Mouse (Mus musculus): ENCODE measurements at regions not wholly inside any gene's neighbourhood (a gene's known extent, or its start where the extent isn't known, plus 50 kb on each side); places are given as distances from the start of the nearest gene placed in this dataset.

GRCm38 (mm10) chr14:55301996-55302395 is 80.2 kb downstream of the Dhrs2 start:
- no peak for DNase-seq

GRCm38 (mm10) chr14:55313615-55314014 is 91.8 kb downstream of the Dhrs2 start:
- no peak for DNase-seq

GRCm38 (mm10) chr14:55323897-55324296 is 102.1 kb downstream of the Dhrs2 start:
- no peak for DNase-seq

GRCm38 (mm10) chr14:55324335-55324734 is 102.5 kb downstream of the Dhrs2 start:
- DNase-seq, result no peak

- DNase-seq, result no peak
These were observed 112.0 kb downstream of the Dhrs2 start for GRCm38 (mm10) chr14:55333812-55334211.

GRCm38 (mm10) chr14:55334305-55334704 is 112.5 kb downstream of the Dhrs2 start:
- DNase-seq, result no peak

- no peak for DNase-seq
These were observed 113.8 kb downstream of the Dhrs2 start for GRCm38 (mm10) chr14:55335586-55335985.

GRCm38 (mm10) chr14:55336451-55337195 is 114.8 kb downstream of the Dhrs2 start:
- DNase-seq, result peak; percentile 23

- DNase-seq, result peak; percentile 12
These were observed 116.2 kb downstream of the Dhrs2 start for GRCm38 (mm10) chr14:55338010-55338409.

- DNase-seq, result peak; percentile 11
These were observed 116.7 kb downstream of the Dhrs2 start for GRCm38 (mm10) chr14:55338500-55338899.

GRCm38 (mm10) chr14:55339036-55339614 is 117.3 kb downstream of the Dhrs2 start:
- peak; percentile 29 for DNase-seq

- DNase-seq, result no peak
These were observed 121.5 kb downstream of the Dhrs2 start for GRCm38 (mm10) chr14:55343341-55343740.

- DNase-seq, result no peak
These were observed 122.1 kb downstream of the Dhrs2 start for GRCm38 (mm10) chr14:55343914-55344313.

GRCm38 (mm10) chr14:55345091-55345490 is 123.3 kb downstream of the Dhrs2 start:
- DNase-seq, result no peak

GRCm38 (mm10) chr14:55348098-55348497 is 126.3 kb downstream of the Dhrs2 start:
- no peak for DNase-seq

- no peak for DNase-seq
These were observed 121.3 kb upstream of the Dhrs4 start for GRCm38 (mm10) chr14:55357258-55357657.

GRCm38 (mm10) chr14:55358429-55358828 is 120.1 kb upstream of the Dhrs4 start:
- DNase-seq, result no peak

GRCm38 (mm10) chr14:55362316-55362715 is 116.2 kb upstream of the Dhrs4 start:
- no peak for DNase-seq

GRCm38 (mm10) chr14:55362757-55363156 is 115.8 kb upstream of the Dhrs4 start:
- no peak for DNase-seq

- DNase-seq, result no peak
These were observed 108.2 kb upstream of the Dhrs4 start for GRCm38 (mm10) chr14:55370384-55370783.

GRCm38 (mm10) chr14:55372960-55373359 is 105.6 kb upstream of the Dhrs4 start:
- DNase-seq, result no peak

- DNase-seq, result peak; percentile 37
These were observed 91.8 kb upstream of the Dhrs4 start for GRCm38 (mm10) chr14:55386773-55387172.

- no peak for DNase-seq
These were observed 91.2 kb upstream of the Dhrs4 start for GRCm38 (mm10) chr14:55387378-55387777.

GRCm38 (mm10) chr14:55392390-55392789 is 86.2 kb upstream of the Dhrs4 start:
- no peak for DNase-seq

GRCm38 (mm10) chr14:55406146-55406545 is 72.4 kb upstream of the Dhrs4 start:
- DNase-seq, result no peak

All from retina, postnatal 1 day (tissue).